Mouse (Mus musculus) bone marrow macrophage, adult 2 months (primary cell): ENCODE results near the gene Slit3.

Source experiments
- CTCF ChIP-seq: IDR thresholded peaks from 2 replicates; pipeline ENCODE4 v1.5.1; 2012; ENCODE audit warnings: low read depth, mild to moderate bottlenecking, low read length, moderate library complexity
- POLR2A ChIP-seq: IDR thresholded peaks from 2 replicates; pipeline ENCODE4 v1.6.1; 2012; ENCODE audit warnings: mild to moderate bottlenecking, low read depth, low read length, borderline replicate concordance

DNA sequence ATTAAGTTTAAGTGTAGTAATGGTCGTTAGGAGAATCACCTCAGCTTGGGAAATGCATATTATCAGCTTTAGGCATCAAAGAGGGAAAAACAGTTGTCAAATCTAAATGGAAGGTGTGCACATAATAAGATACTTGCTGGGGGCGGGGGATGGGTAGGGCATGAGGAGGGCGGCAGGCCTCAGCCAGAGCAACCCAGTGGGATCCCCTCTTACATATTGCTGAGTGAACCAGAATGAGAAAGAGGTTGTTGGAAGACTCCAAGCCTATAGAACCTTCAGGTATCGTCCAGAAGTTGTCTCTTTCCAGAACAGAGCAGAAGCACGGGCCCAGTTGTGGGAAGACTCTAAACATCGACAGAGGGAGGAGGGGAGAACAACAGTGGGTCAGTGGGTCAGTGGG, 73.8 kb downstream of the Slit3 start:
- TF ChIP-seq CTCF (no peak), POLR2A (no peak)
